Mouse (Mus musculus): ENCODE measurements around the gene 1600012H06Rik.
"Not testable (repeated sequence)": the region's sequence is repeated elsewhere in the genome, so short reads cannot be mapped to it uniquely, and the experiment has no call there.

Gene 1600012H06Rik

GRCm38 (mm10) chr17:14944551-14944950 lies 1.6 kb downstream of the 1600012H06Rik start:
- no peak for DNase-seq (ENCODE audit: low spot score)

GRCm38 (mm10) chr17:14949161-14949827 lies 6.3 kb downstream of the 1600012H06Rik start:
- no peak for DNase-seq (ENCODE audit: low spot score)

GRCm38 (mm10) chr17:14953452-14953851 lies 10.5 kb downstream of the 1600012H06Rik start:
- no peak for DNase-seq (ENCODE audit: low spot score)

- no peak for DNase-seq (ENCODE audit: low spot score)
Measured at GRCm38 (mm10) chr17:14958686-14959327, 15.8 kb downstream of the 1600012H06Rik start.

- DNase-seq (ENCODE audit: low spot score) = no peak
Measured at GRCm38 (mm10) chr17:14959979-14960378, 17.0 kb downstream of the 1600012H06Rik start.

- DNase-seq (ENCODE audit: low spot score) = no peak
Measured at GRCm38 (mm10) chr17:14960520-14960919, 17.5 kb downstream of the 1600012H06Rik start.

GRCm38 (mm10) chr17:14960951-14961556 lies 18.1 kb downstream of the 1600012H06Rik start, which contains the start of gene Phf10:
Phf10 (minus strand) TSS chr17:14961273.
- DNase-seq (ENCODE audit: low spot score) = not testable (repeated sequence)

GRCm38 (mm10) chr17:14961557-14962154 lies 18.7 kb downstream of the 1600012H06Rik start:
- not testable (repeated sequence) for DNase-seq (ENCODE audit: low spot score)

- not testable (repeated sequence) for DNase-seq (ENCODE audit: low spot score)
Measured at GRCm38 (mm10) chr17:14968373-14968913, 25.5 kb downstream of the 1600012H06Rik start.

GRCm38 (mm10) chr17:14977718-14978361 lies 34.9 kb downstream of the 1600012H06Rik start:
- DNase-seq (ENCODE audit: low spot score) = not testable (repeated sequence)

- DNase-seq (ENCODE audit: low spot score) = not testable (repeated sequence)
Measured at GRCm38 (mm10) chr17:14978362-14979038, 35.5 kb downstream of the 1600012H06Rik start, which contains the start of the genes 9030025P20Rik and Gm3417. 9030025P20Rik (plus strand) TSS chr17:14978468. Gm3417 (minus strand) TSS chr17:14978790.

GRCm38 (mm10) chr17:14990116-14990702 lies 47.2 kb downstream of the 1600012H06Rik start:
- DNase-seq (ENCODE audit: low spot score) = not testable (repeated sequence)

GRCm38 (mm10) chr17:14992522-14993138 lies 49.6 kb downstream of the 1600012H06Rik start:
- DNase-seq (ENCODE audit: low spot score) = not testable (repeated sequence)

- not testable (repeated sequence) for DNase-seq (ENCODE audit: low spot score)
Measured at GRCm38 (mm10) chr17:14993139-14993832, 50.3 kb downstream of the 1600012H06Rik start.

- not testable (repeated sequence) for DNase-seq (ENCODE audit: low spot score)
Measured at GRCm38 (mm10) chr17:14994140-14994539, 51.2 kb downstream of the 1600012H06Rik start.

GRCm38 (mm10) chr17:15000047-15000446 lies 57.1 kb downstream of the 1600012H06Rik start:
- not testable (repeated sequence) for DNase-seq (ENCODE audit: low spot score)

- DNase-seq (ENCODE audit: low spot score) = not testable (repeated sequence)
Measured at GRCm38 (mm10) chr17:15009088-15009487, 66.1 kb downstream of the 1600012H06Rik start.
